Mouse (Mus musculus) forebrain, postnatal 0 days (tissue): ENCODE measurements around the gene Rdh13. TPM values are rescaled to one million over a fixed set of nuclear protein-coding genes. Genes with fewer than 3 reads are reported as not detected.
"Not testable (repeated sequence)": the region's sequence is repeated elsewhere in the genome, so short reads cannot be mapped to it uniquely, and the experiment has no call there.

Experiments
- ATAC-seq: fragments of 200-750 bp; cut with Nextera tagmentation; 2 replicates; pipeline ENCODE4 v1.8.0; 2017; ENCODE audit warnings: mild to moderate bottlenecking, moderate library complexity
- DNase-seq: peaks from one replicate; pipeline ENCODE4 v3.0.0-alpha.2; 2015
- H3K27ac ChIP-seq: fragments of 300-500 bp; sonication (generic); 2 replicates; pipeline ENCODE4 v1.5.1; 2014; ENCODE audit warnings: low read depth, mild to moderate bottlenecking, antibody characterized with exemption, low read length, moderate library complexity, mixed read lengths
- H3K27me3 ChIP-seq: fragments of 300-500 bp; sonication (generic); 2 replicates; pipeline ENCODE4 v1.6.1; 2014; ENCODE audit warnings: mild to moderate bottlenecking, low read length, mixed read lengths; ENCODE audit not compliant: insufficient read depth
- H3K36me3 ChIP-seq: fragments of 300-500 bp; sonication (generic); 2 replicates; pipeline ENCODE4 v1.6.1; 2014; ENCODE audit warnings: mild to moderate bottlenecking, moderate library complexity; ENCODE audit not compliant: insufficient read depth
- H3K4me1 ChIP-seq: fragments of 300-500 bp; sonication (generic); 2 replicates; pipeline ENCODE4 v1.6.1; 2014; ENCODE audit warnings: antibody characterized with exemption; ENCODE audit not compliant: insufficient read depth
- H3K4me2 ChIP-seq: fragments of 300-500 bp; sonication (generic); 2 replicates; pipeline ENCODE4 v1.6.1; 2014; ENCODE audit warnings: low read depth, mild to moderate bottlenecking, moderate library complexity
- H3K4me3 ChIP-seq: fragments of 300-500 bp; sonication (generic); 2 replicates; pipeline ENCODE4 v1.5.1; 2014; ENCODE audit warnings: low read depth, low read length, mixed read lengths
- H3K9ac ChIP-seq: fragments of 300-500 bp; sonication (generic); 2 replicates; pipeline ENCODE4 v1.6.1; 2014; ENCODE audit warnings: mild to moderate bottlenecking
- H3K9me3 ChIP-seq: fragments of 300-500 bp; sonication (generic); 2 replicates; pipeline ENCODE4 v1.6.1; 2016; ENCODE audit warnings: low read length
- CTCF ChIP-seq: sonication (generic); IDR thresholded peaks from 2 replicates; pipeline ENCODE4 v1.5.1; 2016; ENCODE audit warnings: antibody characterized with exemption, control low read depth, low read depth
- WGBS: fragments of 180-500 bp; shearing (Covaris S2); extraction: QIAGEN DNeasy Blood & Tissue Kit; methylation state at CpG from one replicate; pipeline ENCODE4 v1.1.7; 2014; 5-methylcytosine and 5-hydroxymethylcytosine counted together
- polyA plus RNA-seq: library from polyadenylated mRNA; unstranded; fragments of >200 nt; fragmentation: Nextera tagmentation; extraction: Ambion mirVana; gene quantifications from 2 replicates; pipeline ENCODE4 v1.2.1, GENCODE M21; 2015
- total RNA-seq: library from RNA; depleted of rRNA; stranded (reverse); fragments of >200 nt; gene quantifications from 2 replicates; pipeline ENCODE4 v1.2.3, GENCODE M21; 2014

The Rdh13 gene
- total and polyA plus RNA-seq, 2 experiments from 2014 or later, result 37.9 to 84.5 TPM

- H3K4me3 ChIP-seq, result no peak overlapping the region
- no peak overlapping the region for H3K4me2 ChIP-seq
- ATAC-seq, result no peak
- WGBS, result 91% methylated on average over 8 of the region's 8 CpGs
- no peak for DNase-seq
- H3K27ac ChIP-seq, result no peak overlapping the region
- no peaks in the 10 kb centered on the region for H3K27me3 ChIP-seq
- H3K9ac ChIP-seq, result no peak overlapping the region
- H3K4me1 ChIP-seq, result no peaks in the 10 kb centered on the region
- no peak for TF ChIP-seq CTCF
- no peaks in the 10 kb centered on the region for H3K9me3 ChIP-seq
- peaks cover 66% of the 10 kb centered on the region for H3K36me3 ChIP-seq
These were observed 13.4 kb downstream of the Rdh13 start for GRCm38 (mm10) chr7:4432026-4432425.

DNA sequence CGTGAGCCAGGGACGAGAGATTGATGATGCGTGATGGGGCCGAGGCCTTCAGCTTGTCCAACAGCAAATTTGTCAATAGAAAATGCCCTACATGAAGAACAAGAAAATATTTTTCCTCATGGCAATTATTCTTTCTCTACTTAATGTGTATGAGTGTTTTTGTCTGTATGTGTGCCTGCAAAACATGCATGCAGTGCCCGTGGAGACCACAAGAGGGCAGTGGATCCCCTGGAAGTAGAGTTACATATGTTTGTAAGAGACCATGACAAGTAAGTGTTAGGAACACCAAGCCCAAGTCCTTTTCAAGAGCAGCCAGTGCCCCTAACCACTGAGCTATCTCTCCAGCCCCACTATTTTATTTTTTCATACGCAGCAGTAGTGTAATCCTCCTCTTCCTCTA, 13.9 kb downstream of the Rdh13 start:
- no peaks in the 10 kb centered on the region for H3K9me3 ChIP-seq
- H3K36me3 ChIP-seq, result peaks cover 65% of the 10 kb centered on the region
- H3K27me3 ChIP-seq, result no peaks in the 10 kb centered on the region
- ATAC-seq (no peak), DNase-seq (peak; percentile 79)
- H3K27ac ChIP-seq, result no peak overlapping the region
- TF ChIP-seq CTCF, result peak; percentile 84
- no peaks in the 10 kb centered on the region for H3K4me1 ChIP-seq
- H3K4me2 ChIP-seq, result no peak overlapping the region
- no peak overlapping the region for H3K9ac ChIP-seq
- 81% methylated on average over 6 of the region's 6 CpGs for WGBS
- H3K4me3 ChIP-seq, result no peak overlapping the region

DNA sequence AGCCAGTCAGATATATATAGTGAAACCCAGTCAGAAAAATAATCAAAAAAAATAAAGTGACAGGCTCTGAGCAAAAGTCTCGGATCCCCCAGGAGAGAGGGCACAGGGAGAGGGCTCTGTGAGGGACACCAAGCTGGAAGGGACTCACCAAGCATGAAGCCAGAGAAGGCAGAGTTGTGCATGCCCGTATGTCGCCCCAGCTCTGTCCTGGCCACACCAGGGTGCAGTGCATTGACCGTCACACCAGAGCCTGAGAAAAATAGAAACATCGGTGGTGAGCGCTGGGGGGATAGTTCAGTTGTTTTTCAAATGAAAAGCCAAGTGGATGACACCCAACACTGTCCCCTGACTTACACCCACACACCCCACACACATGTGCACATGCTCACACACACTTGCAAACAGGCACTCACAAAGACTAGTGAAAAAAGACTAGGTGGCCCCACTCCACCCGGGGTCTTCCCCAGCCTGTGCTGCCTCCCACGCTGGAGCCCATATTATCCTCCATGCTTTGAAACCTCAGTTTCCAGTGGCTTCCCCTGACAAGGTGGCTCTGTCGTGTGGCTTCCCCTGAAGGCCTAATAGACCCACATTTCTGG, 15.1 kb downstream of the Rdh13 start:
- ATAC-seq, result no peak
- Histone ChIP-seq H3K4me2 (no peak overlapping the region), H3K27ac (no peak overlapping the region), H3K4me3 (no peak overlapping the region), H3K27me3 (no peaks in the 10 kb centered on the region), H3K36me3 (peaks cover 68% of the 10 kb centered on the region), H3K9ac (no peak overlapping the region), H3K9me3 (no peaks in the 10 kb centered on the region), H3K4me1 (no peaks in the 10 kb centered on the region)
- WGBS, result 94% methylated on average over 9 of the region's 9 CpGs
- no peak for DNase-seq
- TF ChIP-seq CTCF, result no peak

DNA sequence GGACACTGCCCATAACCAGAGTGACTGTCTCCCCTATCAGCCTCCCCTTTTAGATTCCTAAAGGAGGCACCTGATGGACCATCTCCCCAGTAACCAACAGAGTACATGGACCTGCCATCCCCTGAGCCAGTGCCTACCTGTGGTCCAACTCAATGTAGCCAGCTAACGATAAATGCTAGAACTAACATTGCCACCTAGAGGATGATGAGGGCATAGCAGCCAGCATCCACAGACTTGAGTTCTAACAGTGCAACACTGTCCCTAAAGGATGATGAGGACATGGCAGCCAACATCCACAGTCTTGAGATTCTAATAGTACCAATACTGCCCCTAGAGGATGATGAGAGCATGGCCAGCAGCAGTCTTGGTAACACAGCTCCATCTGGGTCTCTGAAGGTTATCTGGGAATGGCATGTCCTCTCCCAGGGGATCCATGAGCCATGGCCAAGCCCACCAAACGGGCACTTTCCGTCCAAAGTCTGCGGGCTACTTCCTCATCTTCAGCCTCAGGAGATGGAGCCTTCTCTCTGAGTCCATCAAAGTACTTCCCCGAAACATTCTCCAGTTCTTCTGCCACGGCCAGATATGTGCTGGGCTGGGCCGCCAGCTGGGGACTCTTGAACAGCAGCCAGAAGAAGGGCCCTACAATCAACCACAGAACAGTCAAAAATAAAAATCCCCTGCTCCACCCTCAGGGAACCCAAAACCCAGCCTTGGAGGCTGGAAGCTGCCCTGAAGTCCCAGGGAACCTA, 18.1 kb downstream of the Rdh13 start:
- Histone ChIP-seq H3K27ac (no peak overlapping the region), H3K4me2 (no peak overlapping the region), H3K27me3 (no peaks in the 10 kb centered on the region), H3K9me3 (no peaks in the 10 kb centered on the region), H3K36me3 (peaks cover 66% of the 10 kb centered on the region), H3K9ac (no peak overlapping the region), H3K4me3 (no peak overlapping the region), H3K4me1 (no peaks in the 10 kb centered on the region)
- DNase-seq, result peak; percentile 96
- 79% methylated on average over 7 of the region's 7 CpGs for WGBS
- peak; percentile 100 for TF ChIP-seq CTCF
- ATAC-seq, result peak; percentile 97

DNA sequence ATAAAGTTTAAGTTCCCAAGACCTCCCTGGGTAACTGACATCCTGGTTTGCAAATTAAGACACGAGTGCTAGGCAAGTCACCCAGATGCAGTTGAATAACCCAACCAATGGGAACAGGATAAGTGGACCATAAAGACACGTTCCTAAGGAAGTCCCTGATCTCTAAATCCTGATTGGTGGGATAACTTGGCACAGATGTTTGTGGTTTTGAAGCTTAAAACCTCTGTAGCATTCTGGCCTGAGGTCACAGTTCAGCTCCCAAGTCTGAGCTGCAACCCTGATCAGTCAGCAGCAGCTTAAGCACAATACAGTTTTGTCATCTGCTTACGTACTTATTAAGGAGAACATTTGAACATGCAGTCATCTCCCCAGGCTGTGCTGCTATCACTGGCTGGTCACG, 25.2 kb downstream of the Rdh13 start:
- H3K4me1 ChIP-seq, result no peaks in the 10 kb centered on the region
- ATAC-seq (no peak), DNase-seq (no peak)
- H3K4me3 ChIP-seq, result no peak overlapping the region
- H3K27ac ChIP-seq, result no peak overlapping the region
- peaks cover 16% of the 10 kb centered on the region; the same call in 1 of the 2 replicates for H3K36me3 ChIP-seq
- no peaks in the 10 kb centered on the region for H3K27me3 ChIP-seq
- 69% methylated on average over 4 of the region's 4 CpGs for WGBS
- H3K4me2 ChIP-seq, result no peak overlapping the region
- H3K9me3 ChIP-seq, result no peaks in the 10 kb centered on the region
- H3K9ac ChIP-seq, result no peak overlapping the region
- TF ChIP-seq CTCF, result no peak

DNA sequence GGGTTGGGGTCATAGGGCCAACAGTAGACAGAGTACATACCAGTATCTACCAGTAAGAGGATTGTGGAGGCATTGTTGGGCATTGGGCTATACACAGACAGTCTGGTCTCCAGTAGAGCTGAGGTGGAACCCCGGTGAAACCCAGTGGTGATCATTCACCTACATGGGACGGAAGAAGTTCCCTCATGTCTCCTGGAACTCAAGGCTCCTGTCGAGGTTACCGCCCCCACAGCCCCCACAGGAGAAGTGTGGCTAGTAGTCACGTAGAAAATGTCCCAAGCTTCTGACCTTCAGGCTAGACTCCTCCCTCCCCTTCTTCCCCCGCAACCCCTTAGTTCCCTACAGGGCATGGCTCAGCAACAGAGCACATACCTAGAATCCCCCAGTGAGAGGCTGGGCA, 25.8 kb downstream of the Rdh13 start:
- no peaks in the 10 kb centered on the region for H3K27me3 ChIP-seq
- ATAC-seq (no peak), DNase-seq (no peak)
- no peak overlapping the region for H3K9ac ChIP-seq
- no peaks in the 10 kb centered on the region for H3K9me3 ChIP-seq
- no peak overlapping the region for H3K4me2 ChIP-seq
- no peak overlapping the region for H3K27ac ChIP-seq
- WGBS, result 82% methylated on average over 6 of the region's 6 CpGs
- H3K4me3 ChIP-seq, result no peak overlapping the region
- TF ChIP-seq CTCF, result no peak
- peaks cover 12% of the 10 kb centered on the region; the same call in 1 of the 2 replicates for H3K36me3 ChIP-seq
- H3K4me1 ChIP-seq, result no peaks in the 10 kb centered on the region

- not testable (repeated sequence) for H3K9ac ChIP-seq, H3K27ac ChIP-seq
- whole genome bisulfite sequencing, result 93% methylated on average over 15 of the region's 15 CpGs
These were observed 33.0 kb downstream of the Rdh13 start for GRCm38 (mm10) chr7:4412406-4412805.

More at GRCm38 (mm10) chr7:4412406-4412805, 33.0 kb downstream of the Rdh13 start:
- not testable (repeated sequence) for H3K4me3 ChIP-seq, ATAC-seq, H3K4me1 ChIP-seq, H3K27me3 ChIP-seq, DNase-seq, H3K4me2 ChIP-seq, H3K36me3 ChIP-seq, H3K9me3 ChIP-seq
